Mouse (Mus musculus): ENCODE measurements around the gene Trp53bp2. TPM values are rescaled to one million over a fixed set of nuclear protein-coding genes. Genes with fewer than 3 reads are reported as not detected.

Trp53bp2 gene
- total RNA-seq, 1 experiment from 2014 or later, result 30.0 TPM

GRCm38 (mm10) chr1:182441791-182442473 lies 33.0 kb downstream of the Trp53bp2 start:
- no peak for ATAC-seq (replicated peaks in 1 of 2; ENCODE audit: insufficient read depth in 1 of 2, low FRiP score in 2 of 2, low TSS enrichment in 1 of 2, low read depth in 1 of 2, poor library complexity in 2 of 2, severe bottlenecking in 2 of 2)

DNA sequence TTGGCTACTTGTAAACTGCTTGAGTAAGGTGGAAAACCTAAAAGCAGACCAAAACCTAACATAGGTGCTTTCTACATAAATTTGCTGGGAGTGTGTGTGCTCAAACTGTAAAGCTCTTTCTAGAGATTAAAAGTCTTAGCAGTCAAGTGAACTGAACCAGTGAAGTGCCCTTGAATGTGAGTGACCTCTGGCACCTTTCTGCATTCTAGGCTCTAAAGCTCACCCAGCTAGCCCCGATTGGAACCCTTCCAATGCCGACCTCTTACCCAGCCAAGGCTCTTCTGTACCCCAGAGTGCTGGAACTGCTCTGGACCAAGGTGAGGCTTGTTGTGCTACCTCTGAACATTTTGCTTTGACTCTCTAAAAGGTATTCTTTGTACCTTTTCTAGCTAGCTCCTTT lies 35.1 kb downstream of the Trp53bp2 start:
- no peak for ATAC-seq (replicated peaks in 1 of 2; ENCODE audit: insufficient read depth in 1 of 2, low FRiP score in 2 of 2, low TSS enrichment in 1 of 2, low read depth in 1 of 2, poor library complexity in 2 of 2, severe bottlenecking in 2 of 2)

GRCm38 (mm10) chr1:182448276-182449035 lies 39.5 kb downstream of the Trp53bp2 start:
- no peak for ATAC-seq (replicated peaks in 1 of 2; ENCODE audit: insufficient read depth in 1 of 2, low FRiP score in 2 of 2, low TSS enrichment in 1 of 2, low read depth in 1 of 2, poor library complexity in 2 of 2, severe bottlenecking in 2 of 2)

GRCm38 (mm10) chr1:182452473-182452872 lies 43.5 kb downstream of the Trp53bp2 start:
- no peak for ATAC-seq (replicated peaks in 1 of 2; ENCODE audit: insufficient read depth in 1 of 2, low FRiP score in 2 of 2, low TSS enrichment in 1 of 2, low read depth in 1 of 2, poor library complexity in 2 of 2, severe bottlenecking in 2 of 2)

DNA sequence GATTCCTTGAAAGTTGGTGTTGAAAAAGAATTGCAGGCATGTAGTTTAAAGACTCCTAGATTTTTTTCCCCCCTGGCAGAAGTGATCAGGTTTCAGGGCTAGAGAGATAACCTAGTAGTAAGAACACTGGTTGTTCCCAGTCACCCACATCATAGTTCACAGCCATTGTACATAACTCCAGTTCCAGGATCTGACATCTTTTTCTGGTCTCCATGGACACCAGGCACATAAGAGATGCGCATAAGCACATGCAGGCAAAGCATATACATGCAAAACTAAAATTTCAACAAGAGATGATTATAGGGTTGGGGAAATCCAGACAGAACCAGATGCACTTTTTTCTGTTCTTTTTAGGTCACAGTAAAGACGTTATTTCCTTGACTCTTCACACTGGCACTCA lies 46.1 kb downstream of the Trp53bp2 start:
- ATAC-seq (replicated peaks in 1 of 2; ENCODE audit: insufficient read depth in 1 of 2, low FRiP score in 2 of 2, low TSS enrichment in 1 of 2, low read depth in 1 of 2, poor library complexity in 2 of 2, severe bottlenecking in 2 of 2), result no peak

DNA sequence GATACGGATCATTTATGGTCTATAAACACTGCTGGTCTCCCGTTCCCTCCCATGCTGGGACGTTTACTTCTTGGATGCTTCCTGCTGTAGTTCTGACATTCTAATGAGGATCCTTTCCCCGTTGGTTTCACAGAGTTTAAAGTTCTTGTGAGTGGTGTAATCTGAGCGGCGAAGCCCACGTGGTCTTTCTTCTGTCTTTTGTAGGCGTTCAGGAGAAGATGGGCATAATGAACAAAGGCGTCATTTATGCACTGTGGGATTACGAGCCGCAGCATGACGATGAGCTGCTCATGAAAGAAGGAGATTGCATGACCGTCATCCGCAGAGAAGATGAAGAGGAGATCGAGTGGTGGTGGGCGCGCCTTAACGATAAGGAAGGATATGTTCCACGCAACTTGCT lies 49.6 kb downstream of the Trp53bp2 start:
- no peak for ATAC-seq (replicated peaks in 1 of 2; ENCODE audit: insufficient read depth in 1 of 2, low FRiP score in 2 of 2, low TSS enrichment in 1 of 2, low read depth in 1 of 2, poor library complexity in 2 of 2, severe bottlenecking in 2 of 2)

- no peak for ATAC-seq (replicated peaks in 1 of 2; ENCODE audit: insufficient read depth in 1 of 2, low FRiP score in 2 of 2, low TSS enrichment in 1 of 2, low read depth in 1 of 2, poor library complexity in 2 of 2, severe bottlenecking in 2 of 2)
Observed at GRCm38 (mm10) chr1:182459436-182459835, 50.5 kb downstream of the Trp53bp2 start.

DNA sequence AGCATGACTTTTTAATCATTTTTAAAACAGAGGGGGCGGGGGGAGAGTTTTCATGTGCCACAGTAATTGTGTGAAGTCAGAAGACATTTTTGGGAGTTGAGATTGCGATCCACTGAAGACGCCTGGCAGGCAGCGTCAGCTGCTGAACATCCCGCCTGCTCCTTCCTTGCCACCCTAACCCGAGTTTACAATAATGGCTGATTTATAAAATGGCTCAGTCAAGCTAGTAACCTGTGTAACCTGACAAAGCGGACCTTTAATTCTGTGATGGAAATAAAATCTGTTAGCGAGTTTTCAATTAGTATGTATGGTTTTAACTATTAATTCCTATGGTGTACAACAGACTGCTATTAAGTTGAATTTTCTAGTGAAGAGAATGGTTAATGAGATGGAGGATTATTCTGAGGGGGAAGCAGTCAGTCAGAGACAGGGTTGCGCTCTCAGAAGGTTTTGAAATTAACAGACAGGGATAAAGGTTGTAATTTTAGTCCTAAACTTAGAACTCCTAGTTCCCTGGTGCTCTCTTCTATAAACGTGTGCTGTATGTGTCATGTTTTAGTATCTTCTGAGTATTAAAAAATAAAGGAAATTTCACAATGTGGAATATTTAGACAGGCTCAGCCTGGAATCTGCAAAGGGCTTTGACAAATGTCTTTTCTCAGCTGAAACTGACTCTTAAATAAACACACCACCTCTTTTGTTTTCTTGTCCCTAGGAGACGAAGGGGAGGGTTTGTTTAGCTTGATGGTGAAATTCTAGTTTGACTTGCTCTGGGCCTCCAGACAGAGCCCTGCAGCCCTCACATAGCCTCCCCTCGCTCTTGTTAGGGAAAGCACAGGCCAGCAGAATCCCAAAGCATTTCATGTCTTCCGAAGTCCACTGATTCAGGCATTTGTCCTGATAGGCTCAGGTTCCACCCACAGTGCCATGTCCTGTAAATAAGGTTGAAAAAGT lies 51.6 kb downstream of the Trp53bp2 start:
- ATAC-seq (replicated peaks in 1 of 2; ENCODE audit: insufficient read depth in 1 of 2, low FRiP score in 2 of 2, low TSS enrichment in 1 of 2, low read depth in 1 of 2, poor library complexity in 2 of 2, severe bottlenecking in 2 of 2), result no peak

DNA sequence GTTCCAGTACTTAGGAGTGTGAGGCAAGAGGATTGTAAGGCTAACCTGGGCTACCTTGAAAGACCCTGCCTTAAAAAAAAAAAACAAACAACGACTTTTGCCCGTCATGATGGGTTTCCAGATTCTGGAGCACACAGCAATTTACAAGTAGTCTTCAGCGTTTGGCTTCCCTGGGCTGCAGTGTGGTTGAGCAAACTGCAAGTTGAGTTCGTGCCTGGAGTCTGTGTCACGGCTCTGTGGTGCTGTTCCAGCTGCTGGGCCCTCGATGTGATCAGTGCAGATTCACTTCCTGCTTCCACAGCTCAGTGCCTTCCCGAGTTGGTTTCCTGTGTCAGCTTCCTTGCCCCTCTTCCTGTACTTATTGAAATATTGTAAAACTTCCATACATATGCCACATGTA lies 52.3 kb downstream of the Trp53bp2 start:
- no peak for ATAC-seq (replicated peaks in 1 of 2; ENCODE audit: insufficient read depth in 1 of 2, low FRiP score in 2 of 2, low TSS enrichment in 1 of 2, low read depth in 1 of 2, poor library complexity in 2 of 2, severe bottlenecking in 2 of 2)

DNA sequence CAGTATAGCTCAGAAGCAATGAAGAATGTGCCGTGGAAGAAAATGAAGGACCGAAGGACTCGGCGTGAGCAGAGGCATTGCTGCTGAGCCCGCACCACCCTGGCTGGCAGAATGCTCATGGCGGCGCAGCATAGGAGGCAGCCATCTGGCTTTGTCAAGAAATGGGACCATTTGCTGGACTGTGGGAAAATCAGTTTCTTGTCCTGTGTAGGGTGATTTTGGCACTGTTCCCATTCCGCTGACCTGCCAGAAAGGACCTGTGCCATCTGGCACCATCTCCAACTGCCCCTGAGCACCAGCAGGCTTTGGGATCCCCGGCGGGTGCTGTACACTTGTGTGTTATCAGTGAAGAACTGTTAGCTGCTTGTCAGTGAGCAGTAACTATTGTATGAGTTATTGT lies 52.8 kb downstream of the Trp53bp2 start:
- no peak for ATAC-seq (replicated peaks in 1 of 2; ENCODE audit: insufficient read depth in 1 of 2, low FRiP score in 2 of 2, low TSS enrichment in 1 of 2, low read depth in 1 of 2, poor library complexity in 2 of 2, severe bottlenecking in 2 of 2)

DNA sequence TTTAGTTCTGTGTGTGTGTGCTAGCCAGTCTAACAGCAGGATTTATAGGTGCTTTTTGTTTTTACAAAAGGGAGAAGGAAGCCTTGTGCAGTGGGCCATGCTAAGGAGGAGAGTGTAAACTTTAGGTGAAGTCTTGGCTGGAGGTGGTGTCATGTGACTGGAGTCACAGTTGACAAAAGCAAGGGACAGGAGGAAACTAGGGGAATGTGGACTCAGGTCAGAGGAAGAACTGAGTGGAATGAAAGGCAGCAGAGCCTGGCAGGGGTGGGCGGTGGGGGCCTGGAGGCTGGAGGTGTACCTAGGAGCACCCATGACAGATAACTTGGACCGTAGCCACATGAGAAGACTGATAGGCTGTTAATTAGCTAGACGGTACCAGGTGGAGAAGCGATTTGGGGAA lies 56.3 kb downstream of the Trp53bp2 start:
- ATAC-seq (replicated peaks in 1 of 2; ENCODE audit: insufficient read depth in 1 of 2, low FRiP score in 2 of 2, low TSS enrichment in 1 of 2, low read depth in 1 of 2, poor library complexity in 2 of 2, severe bottlenecking in 2 of 2), result no peak

- ATAC-seq (replicated peaks in 1 of 2; ENCODE audit: insufficient read depth in 1 of 2, low FRiP score in 2 of 2, low TSS enrichment in 1 of 2, low read depth in 1 of 2, poor library complexity in 2 of 2, severe bottlenecking in 2 of 2), result no peak
Observed at GRCm38 (mm10) chr1:182465978-182466377, 57.0 kb downstream of the Trp53bp2 start.

DNA sequence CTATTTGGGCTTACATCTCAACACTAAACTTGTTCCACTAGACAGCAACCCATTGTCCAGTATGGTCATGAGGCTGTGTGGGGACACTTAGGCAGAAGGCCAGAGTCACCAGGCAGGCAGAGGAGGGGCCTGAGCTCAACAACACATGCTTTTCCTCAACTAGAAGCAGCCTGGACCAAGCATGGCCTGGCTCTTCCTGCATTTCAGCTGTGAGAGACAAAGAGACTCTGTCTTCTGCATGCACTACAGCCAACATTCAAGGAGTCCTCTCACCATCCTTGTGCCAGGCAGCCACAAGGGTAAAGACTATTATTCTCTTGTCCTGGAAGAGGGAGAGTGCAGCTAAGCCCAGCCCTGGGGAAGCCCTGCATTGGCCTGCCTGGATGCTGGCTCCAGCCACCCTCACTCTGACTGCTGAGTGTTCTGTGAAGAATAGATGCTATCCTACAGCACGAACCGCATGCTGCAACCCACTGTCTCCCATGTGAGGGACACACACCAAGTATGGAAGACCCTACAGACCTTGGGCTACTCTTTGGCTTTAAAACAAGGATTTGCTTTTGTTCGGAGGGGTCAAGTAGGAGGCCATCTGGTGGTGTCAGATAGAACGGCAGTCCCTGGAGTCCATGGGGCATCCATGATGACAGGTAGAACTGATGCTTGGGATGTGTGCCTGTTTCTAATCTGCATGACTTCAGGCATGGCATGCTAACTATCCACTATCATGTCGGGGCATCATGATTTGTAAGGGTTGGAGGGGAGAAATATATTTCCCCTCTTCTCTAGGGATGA lies 66.2 kb downstream of the Trp53bp2 start:
- ATAC-seq (replicated peaks in 1 of 2; ENCODE audit: insufficient read depth in 1 of 2, low FRiP score in 2 of 2, low TSS enrichment in 1 of 2, low read depth in 1 of 2, poor library complexity in 2 of 2, severe bottlenecking in 2 of 2), result no peak

DNA sequence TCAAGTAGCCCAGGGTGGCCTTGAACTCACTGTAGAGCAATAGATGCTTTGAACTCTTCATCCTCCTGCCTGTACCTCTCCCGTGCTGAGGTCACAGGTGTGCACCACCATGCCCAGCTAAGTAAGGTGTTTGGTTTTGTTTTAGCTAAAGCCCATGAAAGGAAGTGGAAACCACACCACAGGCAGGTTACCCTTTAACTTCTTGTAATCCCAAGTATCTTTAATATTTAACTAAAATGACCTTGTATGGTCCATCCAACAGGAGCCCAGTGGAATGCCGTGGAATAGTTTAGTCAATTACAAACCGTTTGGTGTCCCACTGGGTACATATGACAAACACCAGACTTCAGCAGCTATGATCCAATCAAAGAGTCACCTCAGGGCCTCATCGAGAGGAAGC lies 70.0 kb downstream of the Trp53bp2 start:
- ATAC-seq (replicated peaks in 1 of 2; ENCODE audit: insufficient read depth in 1 of 2, low FRiP score in 2 of 2, low TSS enrichment in 1 of 2, low read depth in 1 of 2, poor library complexity in 2 of 2, severe bottlenecking in 2 of 2), result no peak

DNA sequence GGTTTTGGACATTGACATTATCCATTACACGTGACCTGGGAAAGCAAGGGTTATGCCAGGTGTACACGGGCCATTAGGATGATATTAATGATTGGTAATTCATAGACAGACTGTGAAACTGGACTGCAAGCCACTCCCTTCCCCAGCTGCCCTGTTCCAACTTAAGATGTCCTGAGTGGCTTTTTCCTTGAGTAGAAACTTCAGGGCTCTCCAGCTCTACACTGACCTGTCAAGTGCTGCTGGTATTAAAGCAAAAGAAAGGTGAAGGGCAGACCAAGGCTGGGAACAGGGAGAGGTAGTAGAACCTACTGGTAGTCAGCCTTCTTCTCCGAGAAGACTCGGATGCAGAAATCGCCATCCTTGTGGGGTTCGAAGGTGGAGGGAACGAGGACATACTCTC lies 72.2 kb downstream of the Trp53bp2 start:
- no peak for ATAC-seq (replicated peaks in 1 of 2; ENCODE audit: insufficient read depth in 1 of 2, low FRiP score in 2 of 2, low TSS enrichment in 1 of 2, low read depth in 1 of 2, poor library complexity in 2 of 2, severe bottlenecking in 2 of 2)

DNA sequence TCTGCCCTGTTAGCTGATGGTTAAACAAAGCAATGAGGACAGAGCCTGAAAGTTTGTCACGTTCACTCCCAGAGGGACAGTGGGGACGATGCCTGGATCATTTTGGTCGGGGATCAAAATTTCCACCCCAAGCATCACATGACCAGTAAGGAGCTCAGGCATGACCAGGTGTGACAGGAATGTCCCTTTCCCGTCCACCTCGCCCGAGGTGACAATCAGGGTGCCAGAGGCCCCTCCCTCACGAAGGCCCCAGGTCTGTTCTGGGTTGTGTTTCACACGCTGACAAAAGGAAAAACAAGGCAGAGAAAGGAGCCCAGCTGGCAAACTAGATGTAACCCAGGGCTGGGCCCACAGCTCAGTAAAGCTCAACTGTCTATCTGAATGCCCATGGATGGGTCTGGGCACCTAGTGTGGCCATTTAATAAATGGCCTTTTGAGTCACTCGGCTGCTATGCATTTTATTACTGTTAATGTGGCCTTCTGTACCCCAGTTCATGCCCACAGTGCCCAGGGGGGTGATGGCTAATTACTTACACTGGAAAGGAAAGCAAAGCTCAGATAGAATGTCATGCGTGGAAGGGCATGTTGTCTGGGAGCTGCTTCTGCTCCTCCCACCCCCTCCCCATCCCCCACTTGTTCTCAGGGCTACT lies 72.8 kb downstream of the Trp53bp2 start:
- ATAC-seq (replicated peaks in 1 of 2; ENCODE audit: insufficient read depth in 1 of 2, low FRiP score in 2 of 2, low TSS enrichment in 1 of 2, low read depth in 1 of 2, poor library complexity in 2 of 2, severe bottlenecking in 2 of 2), result no peak
